Mouse (Mus musculus): ENCODE measurements at regions not wholly inside any gene's neighbourhood (a gene's known extent, or its start where the extent isn't known, plus 50 kb on each side); places are given as distances from the start of the nearest gene placed in this dataset.
"Not testable (repeated sequence)": the region's sequence is repeated elsewhere in the genome, so short reads cannot be mapped to it uniquely, and the experiment has no call there.

DNA sequence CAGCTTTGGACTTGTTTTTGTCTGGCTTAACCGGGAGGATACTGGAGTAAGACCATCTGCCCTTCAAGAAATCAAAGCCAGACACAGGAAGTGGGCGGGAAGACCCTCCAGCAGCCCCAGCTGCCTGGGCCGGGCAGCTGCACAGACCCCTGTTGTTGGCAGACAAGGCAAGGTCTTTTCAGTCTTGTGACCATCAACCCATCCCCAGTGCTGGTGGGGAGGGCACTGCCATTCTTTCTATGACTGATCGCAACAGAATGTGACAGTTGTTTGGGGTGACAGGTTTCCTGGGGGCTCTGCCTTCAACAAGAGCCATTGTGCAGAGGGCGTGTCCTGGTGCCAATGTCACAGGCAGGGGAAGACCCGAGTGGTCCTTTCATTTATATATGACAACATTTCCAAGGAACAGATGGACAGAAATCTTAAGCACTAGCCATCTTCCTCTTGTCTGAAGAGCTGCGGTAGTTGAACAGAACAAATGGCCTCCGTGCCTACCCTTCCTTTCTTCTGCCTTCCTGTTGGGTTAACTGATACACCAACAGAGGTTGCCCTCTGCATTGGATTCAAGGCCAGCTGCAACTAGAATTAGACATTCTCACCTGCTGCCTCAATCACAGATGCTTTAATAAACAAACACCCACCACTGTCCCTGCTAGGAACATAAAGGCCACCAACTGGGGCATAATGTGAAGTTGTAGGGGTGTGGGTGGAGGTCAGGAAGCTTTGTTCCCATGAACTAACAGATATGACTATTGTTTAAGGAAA is 217.0 kb upstream of the Btg1 start:
- peak overlapping the region; percentile 37; the same call in 1 of the 2 replicates for H3K27ac ChIP-seq
- 38% methylated on average over 8 of the region's 8 CpGs for WGBS
- no peak overlapping the region for H3K4me3 ChIP-seq
- no peak for ATAC-seq (ENCODE audit: insufficient number of reproducible peaks, insufficient read depth, low FRiP score, low TSS enrichment)
- peaks cover 18% of the 10 kb centered on the region for H3K4me1 ChIP-seq
- H3K27me3 ChIP-seq: no peaks in the 10 kb centered on the region
- H3K4me2 ChIP-seq (replicated peaks): no peak overlapping the region
- H3K9me3 ChIP-seq: no peaks in the 10 kb centered on the region
- H3K9ac ChIP-seq: no peak overlapping the region
- H3K36me3 ChIP-seq: no peaks in the 10 kb centered on the region

DNA sequence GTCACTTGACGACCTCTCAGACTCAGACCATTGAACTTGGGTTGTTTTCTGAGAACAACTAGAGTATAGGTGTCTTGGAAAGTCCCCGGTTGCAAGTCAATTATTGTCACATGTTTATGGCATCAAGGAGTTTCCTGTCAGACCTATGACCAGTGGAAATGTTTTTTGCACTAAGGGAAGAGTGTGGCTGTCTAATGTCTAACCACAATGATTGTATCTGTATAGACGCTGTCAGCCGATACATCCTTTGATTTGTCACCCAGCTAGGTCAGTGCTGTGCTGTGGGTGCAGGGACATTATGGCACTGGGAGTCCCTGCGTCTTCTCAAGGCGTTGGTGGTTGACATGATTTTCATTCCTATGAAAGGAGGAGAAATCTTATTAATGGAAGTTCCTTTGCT is 216.0 kb upstream of the Btg1 start:
- Histone ChIP-seq H3K9ac (no peak overlapping the region), H3K36me3 (no peaks in the 10 kb centered on the region), H3K4me2 (replicated peaks) (no peak overlapping the region), H3K4me1 (peaks cover 18% of the 10 kb centered on the region), H3K27me3 (no peaks in the 10 kb centered on the region), H3K4me3 (no peak overlapping the region), H3K27ac (no peak overlapping the region), H3K9me3 (no peaks in the 10 kb centered on the region)
- 85% methylated on average over 6 of the region's 6 CpGs for WGBS
- ATAC-seq (ENCODE audit: insufficient number of reproducible peaks, insufficient read depth, low FRiP score, low TSS enrichment): no peak

DNA sequence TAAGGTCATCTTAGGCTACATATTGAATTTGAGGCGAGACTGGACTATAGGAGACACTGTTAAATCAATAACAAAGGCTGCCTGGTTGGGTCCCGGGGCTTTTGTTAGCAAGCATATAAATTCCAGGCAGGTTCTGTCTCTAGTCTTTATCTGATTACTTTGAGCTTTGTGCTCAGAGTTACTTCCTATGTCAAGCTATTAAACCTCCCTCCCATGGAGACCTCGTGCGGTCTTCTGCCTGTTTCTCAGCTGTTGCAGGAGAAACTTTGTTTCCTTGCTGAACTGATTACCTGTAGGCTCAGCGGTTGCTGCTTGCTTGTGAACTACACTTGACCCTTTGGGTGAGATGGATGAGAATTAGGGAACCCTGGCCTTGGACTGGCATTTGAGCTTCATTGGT is 210.5 kb upstream of the Btg1 start:
- Histone ChIP-seq H3K4me1 (no peaks in the 10 kb centered on the region), H3K9me3 (no peaks in the 10 kb centered on the region), H3K4me2 (replicated peaks) (no peak overlapping the region), H3K27ac (no peak overlapping the region), H3K27me3 (no peaks in the 10 kb centered on the region), H3K4me3 (no peak overlapping the region), H3K36me3 (no peaks in the 10 kb centered on the region), H3K9ac (no peak overlapping the region)
- no peak for ATAC-seq (ENCODE audit: insufficient number of reproducible peaks, insufficient read depth, low FRiP score, low TSS enrichment)
- WGBS: 79% methylated on average over 5 of the region's 5 CpGs

DNA sequence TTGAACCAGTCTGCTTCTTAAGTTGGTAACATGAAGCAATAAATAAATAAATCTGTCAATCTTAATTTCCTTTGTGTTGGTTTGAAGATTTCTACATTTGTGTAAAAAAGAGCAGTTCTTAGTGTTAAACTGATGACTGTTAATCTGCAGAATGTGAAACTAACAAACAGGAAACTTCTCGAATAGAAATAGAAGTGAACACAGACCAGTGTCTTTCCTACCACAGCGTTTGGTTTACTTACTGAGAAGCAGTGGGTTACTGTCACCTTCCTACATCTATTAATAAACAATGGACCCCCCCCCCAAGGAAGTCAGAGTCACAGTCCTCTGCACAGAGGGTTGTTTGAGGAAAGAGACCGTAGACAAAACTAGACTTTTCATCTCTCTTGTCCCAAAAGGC is 209.0 kb upstream of the Btg1 start:
- Histone ChIP-seq H3K36me3 (no peaks in the 10 kb centered on the region), H3K27ac (no peak overlapping the region), H3K4me2 (replicated peaks) (no peak overlapping the region), H3K4me1 (no peaks in the 10 kb centered on the region), H3K9me3 (no peaks in the 10 kb centered on the region), H3K4me3 (no peak overlapping the region), H3K9ac (no peak overlapping the region), H3K27me3 (no peaks in the 10 kb centered on the region)
- WGBS: 69% methylated on average over 3 of the region's 3 CpGs
- ATAC-seq (ENCODE audit: insufficient number of reproducible peaks, insufficient read depth, low FRiP score, low TSS enrichment): no peak

DNA sequence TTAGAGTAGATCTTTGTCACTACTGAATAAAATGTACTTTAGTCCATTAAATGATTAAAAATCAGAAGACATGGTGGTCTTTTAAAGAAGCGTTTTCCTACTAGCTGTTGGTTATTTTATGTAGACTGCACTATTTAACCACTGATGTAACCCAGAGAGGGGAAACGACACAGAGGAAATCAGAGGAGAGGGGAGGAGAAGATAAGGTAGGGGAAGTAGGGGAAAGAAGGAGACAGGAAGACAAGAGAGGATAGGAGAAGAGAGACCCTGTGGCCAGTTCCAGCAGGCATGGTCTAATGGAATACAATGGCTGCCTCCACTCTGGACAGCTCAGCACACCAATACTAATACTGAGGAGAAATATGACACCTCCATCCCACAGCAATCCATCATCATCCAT is 208.6 kb upstream of the Btg1 start:
- H3K4me3 ChIP-seq: no peak overlapping the region
- H3K27me3 ChIP-seq: no peaks in the 10 kb centered on the region
- no peak overlapping the region for H3K4me2 ChIP-seq (replicated peaks)
- H3K27ac ChIP-seq: no peak overlapping the region
- H3K9ac ChIP-seq: no peak overlapping the region
- no peaks in the 10 kb centered on the region for H3K4me1 ChIP-seq
- H3K36me3 ChIP-seq: no peaks in the 10 kb centered on the region
- no peak for ATAC-seq (ENCODE audit: insufficient number of reproducible peaks, insufficient read depth, low FRiP score, low TSS enrichment)
- no peaks in the 10 kb centered on the region for H3K9me3 ChIP-seq
- 68% methylated on average over 2 of the region's 2 CpGs for WGBS

DNA sequence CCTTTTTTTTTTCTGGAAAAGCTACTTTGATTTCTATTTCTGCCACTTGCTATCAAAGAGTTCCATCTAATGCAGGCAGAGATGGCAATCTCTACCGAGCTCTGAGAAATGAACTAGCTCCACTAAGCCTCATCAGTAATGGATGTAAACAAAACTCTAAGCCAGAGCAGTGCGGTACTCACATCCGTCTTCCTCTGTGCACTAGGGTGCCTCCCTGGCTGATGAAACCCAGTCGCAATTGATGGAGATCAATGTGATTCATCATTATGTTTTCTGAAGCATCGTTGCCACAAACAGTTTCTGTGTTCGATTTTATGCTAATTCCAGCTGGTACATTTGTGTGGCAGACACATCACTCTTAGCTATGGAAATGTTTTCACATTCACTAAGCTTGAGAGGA is 206.8 kb upstream of the Btg1 start:
- no peaks in the 10 kb centered on the region for H3K27me3 ChIP-seq
- H3K27ac ChIP-seq: no peak overlapping the region
- no peak overlapping the region for H3K4me3 ChIP-seq
- no peaks in the 10 kb centered on the region for H3K9me3 ChIP-seq
- H3K4me2 ChIP-seq (replicated peaks): no peak overlapping the region
- H3K9ac ChIP-seq: no peak overlapping the region
- no peaks in the 10 kb centered on the region for H3K36me3 ChIP-seq
- H3K4me1 ChIP-seq: no peaks in the 10 kb centered on the region
- no peak for ATAC-seq (ENCODE audit: insufficient number of reproducible peaks, insufficient read depth, low FRiP score, low TSS enrichment)
- 81% methylated on average over 6 of the region's 6 CpGs for WGBS

DNA sequence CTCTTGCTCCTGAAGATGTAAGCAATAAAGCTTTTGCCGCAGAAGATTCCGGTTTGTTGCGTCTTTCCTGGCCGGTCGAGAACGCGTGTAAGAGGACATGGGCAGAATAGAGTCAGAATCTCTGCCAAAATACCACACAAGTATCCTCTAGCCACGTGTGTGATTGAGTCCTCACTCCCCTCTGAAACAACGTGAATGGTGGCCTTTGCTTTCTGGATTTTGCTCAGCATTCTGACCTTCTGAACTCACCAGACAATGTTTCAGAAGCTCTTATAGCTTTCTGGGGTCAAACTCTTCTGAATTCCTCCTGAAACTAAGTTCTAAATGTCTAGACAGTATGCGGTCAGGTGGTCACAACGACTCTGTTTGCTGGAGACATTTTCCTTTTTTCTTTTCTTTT is 202.0 kb upstream of the Btg1 start:
- Histone ChIP-seq H3K27me3 (no peaks in the 10 kb centered on the region), H3K4me3 (no peak overlapping the region), H3K4me1 (no peaks in the 10 kb centered on the region), H3K9ac (no peak overlapping the region), H3K9me3 (no peaks in the 10 kb centered on the region), H3K4me2 (replicated peaks) (no peak overlapping the region), H3K36me3 (no peaks in the 10 kb centered on the region), H3K27ac (no peak overlapping the region)
- ATAC-seq (ENCODE audit: insufficient number of reproducible peaks, insufficient read depth, low FRiP score, low TSS enrichment): no peak
- 91% methylated on average over 11 of the region's 11 CpGs for WGBS

DNA sequence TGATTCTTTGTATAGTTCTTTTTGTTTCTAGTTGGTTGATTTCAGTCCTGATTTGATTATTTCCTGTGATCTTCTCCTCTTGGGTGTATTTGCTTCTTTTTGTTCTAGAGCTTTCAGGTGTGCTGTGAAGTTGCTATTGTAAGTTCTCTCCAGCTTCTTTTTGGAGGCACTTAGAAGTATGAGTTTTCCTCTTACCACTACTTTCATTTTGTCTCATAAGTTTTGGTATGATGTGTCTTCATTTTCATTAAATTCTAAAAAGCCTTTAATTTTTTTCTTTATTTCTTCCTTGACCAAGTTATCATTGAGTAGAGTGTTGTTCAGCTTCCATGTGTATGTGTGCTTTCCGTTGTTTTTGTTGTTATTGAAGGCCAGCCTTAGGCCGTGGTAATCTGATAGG is 195.3 kb upstream of the Btg1 start:
- not testable (repeated sequence) for ATAC-seq (ENCODE audit: insufficient number of reproducible peaks, insufficient read depth, low FRiP score, low TSS enrichment); H3K9me3 ChIP-seq; H3K9ac ChIP-seq; H3K4me2 ChIP-seq (replicated peaks); H3K4me3 ChIP-seq; H3K4me1 ChIP-seq; H3K27ac ChIP-seq; H3K36me3 ChIP-seq; H3K27me3 ChIP-seq
- WGBS: 76% methylated on average over 2 of the region's 2 CpGs

DNA sequence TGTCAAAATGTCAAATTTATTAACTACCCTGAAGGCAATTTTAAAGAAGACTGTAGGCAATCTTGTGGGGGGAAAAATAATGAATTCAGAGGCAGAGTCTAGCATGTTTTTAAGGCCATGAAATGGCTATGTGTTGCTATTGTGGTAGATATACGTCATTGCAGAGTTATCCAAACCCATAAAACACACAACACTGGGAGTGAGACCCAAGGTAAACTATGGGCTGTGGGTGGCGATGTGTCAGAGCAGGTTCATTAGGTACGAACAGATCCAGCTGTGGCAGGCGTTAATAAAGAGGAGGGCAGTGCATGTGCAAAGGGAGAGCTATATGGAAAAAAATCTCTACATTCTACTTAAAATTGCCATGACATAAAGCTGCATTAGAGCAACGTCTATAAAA is 189.4 kb upstream of the Btg1 start:
- H3K36me3 ChIP-seq: no peaks in the 10 kb centered on the region
- no peak overlapping the region for H3K27ac ChIP-seq
- WGBS: 88% methylated on average over 5 of the region's 5 CpGs
- no peaks in the 10 kb centered on the region for H3K4me1 ChIP-seq
- H3K4me2 ChIP-seq (replicated peaks): no peak overlapping the region
- no peaks in the 10 kb centered on the region for H3K27me3 ChIP-seq
- no peak overlapping the region for H3K9ac ChIP-seq
- no peaks in the 10 kb centered on the region for H3K9me3 ChIP-seq
- no peak for ATAC-seq (ENCODE audit: insufficient number of reproducible peaks, insufficient read depth, low FRiP score, low TSS enrichment)
- no peak overlapping the region for H3K4me3 ChIP-seq

DNA sequence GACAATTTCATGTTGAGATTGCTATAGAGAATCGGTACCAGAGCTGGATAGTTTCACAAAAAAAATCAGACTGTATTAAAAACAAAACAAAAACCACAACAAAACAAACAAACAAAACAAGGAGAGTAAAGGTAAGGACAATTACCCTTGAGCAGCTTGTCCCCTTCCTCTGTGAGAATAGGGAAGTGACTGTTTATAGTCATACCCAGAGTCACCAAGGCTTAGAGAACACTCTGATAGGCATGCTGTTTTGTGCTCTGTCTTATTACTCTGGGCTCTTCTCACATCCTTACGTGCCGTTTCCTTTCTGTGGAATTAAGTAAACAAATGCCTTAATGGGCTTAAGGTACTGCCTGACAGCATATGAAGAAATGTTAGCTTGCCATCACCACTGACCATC is 186.7 kb upstream of the Btg1 start:
- 73% methylated on average over 3 of the region's 3 CpGs for WGBS
- no peak for ATAC-seq (ENCODE audit: insufficient number of reproducible peaks, insufficient read depth, low FRiP score, low TSS enrichment)

DNA sequence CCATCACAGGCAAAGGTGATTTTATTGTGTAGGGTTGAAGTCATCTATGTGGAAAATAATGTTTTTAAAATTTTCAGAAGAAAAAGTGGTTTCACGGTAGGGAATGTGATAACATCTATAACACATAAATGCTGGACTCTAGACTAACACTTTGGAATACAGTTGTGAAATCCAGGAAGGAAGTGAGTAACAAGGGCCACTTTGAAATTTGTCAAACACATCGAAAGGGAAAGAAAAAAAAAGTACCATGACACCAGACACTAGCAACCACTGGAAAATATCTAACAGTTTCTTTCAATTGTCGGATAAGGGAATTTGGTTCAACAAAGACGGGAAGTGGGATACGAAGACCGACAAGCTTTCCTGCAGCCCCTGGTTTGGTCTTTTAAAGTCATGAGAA is 181.7 kb upstream of the Btg1 start:
- Histone ChIP-seq H3K4me3 (no peak overlapping the region), H3K9ac (no peak overlapping the region), H3K27me3 (no peaks in the 10 kb centered on the region), H3K4me1 (no peaks in the 10 kb centered on the region), H3K36me3 (no peaks in the 10 kb centered on the region), H3K4me2 (replicated peaks) (no peak overlapping the region), H3K9me3 (no peaks in the 10 kb centered on the region), H3K27ac (no peak overlapping the region)
- WGBS: 78% methylated on average over 6 of the region's 6 CpGs
- no peak for ATAC-seq (ENCODE audit: insufficient number of reproducible peaks, insufficient read depth, low FRiP score, low TSS enrichment)

More for the DNA sequence above, 186.7 kb upstream of the Btg1 start:
- no peaks in the 10 kb centered on the region for H3K9me3 ChIP-seq
- no peak overlapping the region for H3K4me2 ChIP-seq (replicated peaks)
- no peaks in the 10 kb centered on the region for H3K27me3 ChIP-seq
- no peak overlapping the region for H3K27ac ChIP-seq
- H3K36me3 ChIP-seq: no peaks in the 10 kb centered on the region
- no peaks in the 10 kb centered on the region for H3K4me1 ChIP-seq
- no peak overlapping the region for H3K4me3 ChIP-seq
- H3K9ac ChIP-seq: no peak overlapping the region

DNA sequence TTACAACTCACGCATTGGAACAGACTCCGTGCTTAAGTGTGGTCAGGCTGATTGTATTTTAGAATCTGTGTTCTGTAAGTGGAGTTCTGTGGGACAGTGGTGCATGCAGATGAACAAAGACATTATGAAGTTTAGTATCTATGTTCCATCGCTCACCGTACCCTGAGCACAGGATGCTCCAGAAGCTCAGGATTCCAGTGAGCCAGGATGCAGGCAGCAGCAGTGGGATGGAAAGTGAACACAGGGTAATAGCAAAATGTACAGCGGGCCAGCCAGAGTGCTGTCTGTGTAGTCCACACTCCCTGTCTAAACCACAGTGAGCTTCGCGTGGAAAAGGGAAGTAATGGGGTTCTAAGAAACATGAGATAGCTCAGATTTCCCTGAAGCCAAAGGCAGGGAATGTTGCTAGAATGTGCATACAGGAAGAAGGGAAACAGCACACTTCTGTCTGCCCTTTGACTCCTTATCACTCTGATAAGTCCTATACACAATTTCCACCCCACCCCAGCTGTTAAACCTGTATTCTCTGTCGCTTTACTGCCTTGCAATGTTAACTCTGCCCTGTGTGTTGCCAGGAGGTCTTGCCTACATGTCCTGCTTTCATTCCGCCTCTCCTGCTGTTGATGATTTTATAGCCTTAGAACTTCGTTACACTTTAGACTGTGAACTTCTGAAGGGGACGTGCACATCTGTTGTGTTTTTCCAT is 178.3 kb upstream of the Btg1 start:
- Histone ChIP-seq H3K9ac (no peak overlapping the region), H3K36me3 (no peaks in the 10 kb centered on the region), H3K4me3 (no peak overlapping the region), H3K4me1 (no peaks in the 10 kb centered on the region), H3K9me3 (no peaks in the 10 kb centered on the region), H3K27me3 (no peaks in the 10 kb centered on the region), H3K4me2 (replicated peaks) (no peak overlapping the region), H3K27ac (no peak overlapping the region)
- ATAC-seq (ENCODE audit: insufficient number of reproducible peaks, insufficient read depth, low FRiP score, low TSS enrichment): no peak
- WGBS: 88% methylated on average over 11 of the region's 11 CpGs
